Mouse (Mus musculus) ovary, adult 18-20 months (tissue): ENCODE results near the gene Alk.

Source experiments
- DNase-seq: peaks from one replicate; pipeline ENCODE4 v3.0.0; 2022; ENCODE audit warnings: low spot score, mixed read lengths

Gene Alk

GRCm38 (mm10) chr17:71872976-71873375 is 731.5 kb downstream of the Alk start:
- no peak for DNase-seq

GRCm38 (mm10) chr17:71871981-71872380 is 732.4 kb downstream of the Alk start:
- DNase-seq, result no peak

GRCm38 (mm10) chr17:71870641-71871040 is 733.8 kb downstream of the Alk start:
- DNase-seq, result no peak

- no peak for DNase-seq
Measured at GRCm38 (mm10) chr17:71870232-71870621, 734.2 kb downstream of the Alk start.

GRCm38 (mm10) chr17:71869372-71870231 is 734.8 kb downstream of the Alk start:
- peak; percentile 5 for DNase-seq

GRCm38 (mm10) chr17:71868828-71869227 is 735.6 kb downstream of the Alk start:
- DNase-seq, result no peak

GRCm38 (mm10) chr17:71867892-71868291 is 736.5 kb downstream of the Alk start:
- no peak for DNase-seq

GRCm38 (mm10) chr17:71865437-71865836 is 739.0 kb downstream of the Alk start:
- no peak for DNase-seq

GRCm38 (mm10) chr17:71864039-71864438 is 740.4 kb downstream of the Alk start:
- no peak for DNase-seq

GRCm38 (mm10) chr17:71862895-71863294 is 741.5 kb downstream of the Alk start:
- DNase-seq, result no peak

- no peak for DNase-seq
Measured at GRCm38 (mm10) chr17:71862184-71862583, 742.2 kb downstream of the Alk start.

- no peak for DNase-seq
Measured at GRCm38 (mm10) chr17:71831960-71832359, 772.5 kb downstream of the Alk start.

GRCm38 (mm10) chr17:71828647-71829414 is 775.6 kb downstream of the Alk start:
- no peak for DNase-seq

- DNase-seq, result no peak
Measured at GRCm38 (mm10) chr17:71827627-71828026, 776.8 kb downstream of the Alk start.

GRCm38 (mm10) chr17:71826603-71827002 is 777.8 kb downstream of the Alk start:
- DNase-seq, result no peak

- no peak for DNase-seq
Measured at GRCm38 (mm10) chr17:71823622-71824306, 780.7 kb downstream of the Alk start.
